Mouse (Mus musculus) spleen, adult 2 months (tissue): ENCODE measurements around the gene Tubd1. TPM values are rescaled to one million over a fixed set of nuclear protein-coding genes. Genes with fewer than 3 reads are reported as not detected.

Experiments used
- DNase-seq, 2 experiments: peaks; one replicate each; pipeline versions ENCODE4 v3.0.0 to v3.0.0-alpha.2; 2012 to 2021; ENCODE audit warnings: low spot score in 2 of 2, low read depth in 1 of 2
- H3K27ac ChIP-seq: fragments of 200-500 bp; 2 replicates; pipeline ENCODE4 v1.5.1; 2012; ENCODE audit warnings: low read length, inconsistent platforms; ENCODE audit not compliant: insufficient read depth
- H3K27me3 ChIP-seq: fragments of 200-500 bp; 2 replicates; pipeline ENCODE4 v1.6.1; 2012; ENCODE audit warnings: mild to moderate bottlenecking, moderate library complexity, low read length, inconsistent platforms; ENCODE audit not compliant: control insufficient read depth, insufficient read depth
- H3K36me3 ChIP-seq: fragments of 200-500 bp; 2 replicates; pipeline ENCODE4 v1.6.1; 2012; ENCODE audit warnings: mild to moderate bottlenecking, low read length, inconsistent platforms; ENCODE audit not compliant: control insufficient read depth, insufficient read depth
- H3K4me1 ChIP-seq: fragments of 200-500 bp; 2 replicates; pipeline ENCODE4 v1.6.1; 2011; ENCODE audit warnings: inconsistent platforms; ENCODE audit not compliant: control insufficient read depth, insufficient read depth, insufficient read length
- H3K4me3 ChIP-seq: fragments of 200-500 bp; 2 replicates; pipeline ENCODE4 v1.5.1; 2011; ENCODE audit warnings: mild to moderate bottlenecking, inconsistent platforms; ENCODE audit not compliant: insufficient read depth, insufficient read length; ENCODE audit errors: extremely low read depth
- CTCF ChIP-seq: fragments of 200-500 bp; IDR thresholded peaks from 2 replicates; pipeline ENCODE4 v1.5.1; 2011; ENCODE audit warnings: mild to moderate bottlenecking, inconsistent platforms; ENCODE audit not compliant: insufficient read depth, insufficient read length, insufficient replicate concordance; ENCODE audit errors: extremely low read depth
- POLR2A ChIP-seq: fragments of 200-500 bp; IDR thresholded peaks from 2 replicates; pipeline ENCODE4 v1.6.1; 2011; ENCODE audit warnings: low read depth, low read length, inconsistent platforms
- WGBS: fragments of 180-500 bp; shearing (Covaris S2); methylation state at CpG from one replicate; pipeline ENCODE4 v1.1.7; 2018; 5-methylcytosine and 5-hydroxymethylcytosine counted together
- polyA plus RNA-seq: library from polyadenylated mRNA; depleted of rRNA; stranded (reverse); fragments of >200 nt; gene quantifications from 2 replicates; pipeline ENCODE4 v1.2.3, GENCODE M21; 2012

Tubd1 gene
- polyA plus RNA-seq, 1 experiment, result 2.2 TPM

DNA sequence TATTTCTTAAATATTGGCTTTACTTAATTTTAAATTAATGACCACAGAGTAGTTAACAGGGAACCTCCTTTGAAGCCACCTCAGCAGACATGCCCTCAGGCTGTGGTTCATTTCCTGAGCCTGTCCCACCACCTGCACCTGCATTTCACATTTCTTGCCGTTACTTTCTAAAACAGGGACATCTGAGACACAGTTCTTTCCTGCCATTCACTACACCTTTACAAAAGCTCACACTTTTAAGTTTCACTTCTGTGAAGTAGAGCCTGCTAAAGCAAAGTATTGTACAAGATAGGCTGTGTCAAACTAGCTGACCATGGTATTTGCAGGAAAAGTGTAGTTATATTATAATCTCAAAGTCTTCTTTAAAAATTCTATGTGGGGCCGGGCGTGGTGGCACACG lies 6.0 kb upstream of the Tubd1 start:
- Histone ChIP-seq H3K27me3 (no peaks in the 10 kb centered on the region), H3K27ac (no peak overlapping the region), H3K4me3 (no peak overlapping the region), H3K4me1 (peaks cover 3% of the 10 kb centered on the region), H3K36me3 (peaks cover under 1% of the 10 kb centered on the region; the same call in 1 of the 2 replicates)
- no peak for DNase-seq
- 60% methylated on average over 4 of the region's 4 CpGs for WGBS
- TF ChIP-seq POLR2A, result no peak
- no peak for TF ChIP-seq CTCF

DNA sequence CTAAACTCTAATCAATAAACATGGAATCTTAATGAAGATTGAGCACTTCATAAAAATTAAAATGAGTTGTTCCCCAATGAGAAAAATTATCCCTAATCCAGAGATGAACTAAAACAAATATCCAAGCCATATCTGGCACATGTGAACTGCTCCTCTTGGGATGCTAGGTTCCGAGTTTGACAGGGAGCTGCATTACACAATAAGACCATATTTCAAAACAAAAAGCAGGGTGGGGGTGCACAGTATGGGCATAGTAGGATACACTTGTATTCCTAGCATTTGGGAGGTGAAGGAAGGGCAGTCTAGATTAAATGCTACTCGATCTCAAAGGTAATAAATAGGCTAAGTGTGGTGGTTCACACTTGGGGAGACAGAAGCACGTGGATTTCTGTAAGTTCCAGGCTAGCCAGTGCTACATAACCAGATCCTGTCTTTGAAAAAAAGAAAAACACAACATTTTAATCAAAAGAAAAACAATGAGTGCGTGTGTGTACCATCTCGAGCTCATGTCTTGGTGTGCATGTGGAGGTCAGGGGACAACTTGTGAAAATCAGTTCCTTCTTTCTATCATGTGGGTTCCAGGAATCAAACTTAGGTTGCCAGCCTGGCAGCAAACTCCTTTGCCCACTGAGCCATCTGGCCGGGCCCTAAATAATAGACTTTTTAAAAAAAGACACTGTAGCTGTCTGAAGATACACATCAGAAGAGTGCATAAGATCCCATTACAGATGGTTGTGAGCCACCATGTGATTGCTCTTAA lies 4.9 kb upstream of the Tubd1 start:
- Histone ChIP-seq H3K4me1 (peaks cover 3% of the 10 kb centered on the region), H3K27me3 (no peaks in the 10 kb centered on the region), H3K4me3 (no peak overlapping the region), H3K27ac (no peak overlapping the region), H3K36me3 (no peaks in the 10 kb centered on the region; the same call in 1 of the 2 replicates)
- TF ChIP-seq CTCF (no peak), POLR2A (no peak)
- WGBS, result 82% methylated on average over 6 of the region's 6 CpGs
- DNase-seq, result no peak

DNA sequence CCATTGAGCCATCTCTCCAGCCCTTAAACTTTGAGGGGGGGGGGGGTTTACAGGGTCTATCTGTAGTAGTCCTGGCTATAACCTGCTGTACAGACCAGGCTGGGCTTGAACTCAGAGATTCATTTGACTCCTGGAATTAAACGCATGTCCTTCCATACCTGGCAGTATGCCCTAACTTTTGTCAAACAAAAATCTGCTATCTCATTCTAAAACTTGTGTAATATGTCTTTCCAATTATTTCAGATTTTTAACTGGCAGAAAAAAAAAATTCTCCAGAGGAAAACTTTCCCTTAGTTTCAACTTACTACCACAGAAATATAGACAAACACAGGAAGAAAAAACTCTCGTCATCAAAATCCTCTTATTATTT lies 4.3 kb upstream of the Tubd1 start:
- 79% methylated on average over 2 of the region's 2 CpGs for WGBS
- H3K27ac ChIP-seq, result no peak overlapping the region
- TF ChIP-seq CTCF (no peak), POLR2A (no peak)
- H3K27me3 ChIP-seq, result no peaks in the 10 kb centered on the region
- H3K36me3 ChIP-seq, result no peaks in the 10 kb centered on the region; the same call in 1 of the 2 replicates
- DNase-seq, result no peak
- peaks cover 3% of the 10 kb centered on the region for H3K4me1 ChIP-seq
- no peak overlapping the region for H3K4me3 ChIP-seq

DNA sequence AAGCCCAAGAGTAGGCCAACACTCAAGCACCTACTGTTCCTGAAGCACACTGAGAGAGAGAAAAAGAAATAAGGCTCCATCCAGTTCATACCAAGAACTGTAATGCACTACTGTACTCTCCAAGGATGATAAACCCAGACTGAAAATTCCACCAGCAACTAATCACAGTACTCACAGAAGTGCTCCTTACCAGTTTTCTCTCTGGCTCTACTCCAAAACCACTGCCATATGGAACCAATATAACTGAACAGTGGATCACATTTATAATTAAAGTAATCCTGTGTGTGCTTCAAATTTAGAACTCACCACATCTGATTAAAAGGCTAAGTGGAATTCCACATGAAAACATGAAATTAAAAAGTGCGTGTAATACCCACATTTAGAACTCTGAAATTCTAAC lies 1.9 kb upstream of the Tubd1 start:
- DNase-seq, result no peak
- WGBS, result 86% methylated on average over 1 of the region's 1 CpGs
- no peak overlapping the region for H3K27ac ChIP-seq
- H3K4me3 ChIP-seq, result no peak overlapping the region; the same call in 1 of the 2 replicates
- H3K36me3 ChIP-seq, result no peaks in the 10 kb centered on the region; the same call in 1 of the 2 replicates
- no peak for TF ChIP-seq POLR2A
- no peak for TF ChIP-seq CTCF
- peaks cover 5% of the 10 kb centered on the region for H3K4me1 ChIP-seq
- no peaks in the 10 kb centered on the region for H3K27me3 ChIP-seq

DNA sequence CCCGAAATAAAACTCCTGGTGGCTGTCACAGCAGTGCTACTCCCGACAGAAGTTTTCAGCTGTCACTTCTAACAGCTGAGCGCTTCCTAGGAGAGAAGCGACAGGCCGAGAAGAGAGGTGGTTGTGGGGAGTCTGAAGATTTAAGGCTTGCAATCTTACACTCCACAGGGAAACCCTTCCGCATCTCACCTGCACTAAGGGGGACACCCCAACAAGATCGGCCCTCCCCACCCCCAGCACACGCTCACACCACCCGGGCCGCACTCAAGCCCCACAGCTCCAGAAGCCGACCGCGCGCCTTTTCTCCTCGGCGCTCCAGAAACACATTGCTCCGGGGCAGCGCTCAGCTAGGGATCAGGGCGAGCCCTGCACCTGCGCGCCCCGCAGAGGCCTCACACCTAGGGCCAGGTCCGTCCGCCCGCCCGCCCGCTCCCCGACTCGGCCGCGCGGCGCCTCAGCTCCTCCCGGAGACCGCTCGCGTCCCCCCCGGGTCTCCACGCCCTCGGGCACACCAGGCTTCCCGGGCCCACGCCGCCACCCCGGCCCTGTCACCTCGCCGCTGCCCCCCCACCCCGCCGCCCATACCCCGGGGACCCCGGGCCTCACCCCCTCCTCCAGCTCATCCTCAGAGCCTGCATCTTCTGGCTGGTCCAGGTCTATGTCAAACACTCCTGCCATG lies 692 bp upstream of the Tubd1 start:
- H3K4me1 ChIP-seq, result peaks cover 3% of the 10 kb centered on the region
- peaks cover under 1% of the 10 kb centered on the region; the same call in 1 of the 2 replicates for H3K36me3 ChIP-seq
- peak in 1 of 2 experiments; percentile 32 for DNase-seq
- no peak for TF ChIP-seq POLR2A
- no peak for TF ChIP-seq CTCF
- peak overlapping the region; percentile 87 for H3K4me3 ChIP-seq
- H3K27ac ChIP-seq, result peak overlapping the region; percentile 78
- under 1% methylated on average over 50 of the region's 50 CpGs for WGBS
- no peaks in the 10 kb centered on the region for H3K27me3 ChIP-seq

DNA sequence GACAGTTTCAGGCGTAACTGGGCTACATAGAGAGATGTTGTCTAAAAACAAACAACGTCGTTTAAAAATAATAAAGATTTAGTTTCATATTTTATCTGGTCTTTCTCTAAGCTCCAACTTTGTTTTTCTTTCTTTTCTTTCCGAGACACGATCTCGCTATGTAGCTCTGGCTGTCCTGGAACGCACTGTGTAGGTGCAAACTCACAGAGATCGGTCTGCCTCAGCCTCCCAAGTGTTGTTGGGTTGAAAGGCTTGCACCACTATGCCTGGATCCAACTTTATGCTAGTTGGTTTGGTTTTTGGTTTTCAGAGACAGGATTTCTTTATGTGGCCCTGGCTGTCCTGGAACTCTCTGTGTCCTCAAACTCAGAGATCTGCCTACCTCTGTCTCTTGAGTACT lies 765 bp downstream of the Tubd1 start:
- Histone ChIP-seq H3K27ac (no peak overlapping the region), H3K4me3 (peak overlapping the region; percentile 81), H3K27me3 (no peaks in the 10 kb centered on the region), H3K4me1 (peaks cover 3% of the 10 kb centered on the region), H3K36me3 (peaks cover 2% of the 10 kb centered on the region; the same call in 1 of the 2 replicates)
- no peak for TF ChIP-seq CTCF
- TF ChIP-seq POLR2A, result no peak
- DNase-seq, result no peak
- WGBS, result 70% methylated on average over 8 of the region's 8 CpGs

DNA sequence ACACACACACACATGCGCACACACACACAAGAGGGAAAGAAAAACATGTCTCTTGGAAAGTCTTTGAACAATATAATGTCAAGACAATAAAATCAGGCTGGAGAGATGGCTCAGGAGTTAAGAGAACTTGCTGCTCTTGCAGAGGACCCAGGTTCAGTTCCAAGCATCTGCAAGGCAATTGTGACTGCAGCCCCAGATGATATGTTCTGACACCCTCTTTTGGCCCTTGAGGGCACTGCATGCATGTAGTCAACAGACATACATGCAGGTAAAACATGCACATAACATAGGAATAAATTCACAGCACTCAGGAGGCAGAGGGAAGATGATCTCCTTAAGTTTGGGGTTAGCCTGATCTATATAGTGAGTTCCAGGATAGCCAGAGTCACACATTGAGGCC lies 2.6 kb downstream of the Tubd1 start:
- no peak for TF ChIP-seq CTCF
- no peak for TF ChIP-seq POLR2A
- no peaks in the 10 kb centered on the region for H3K27me3 ChIP-seq
- WGBS, result 100% methylated on average over 1 of the region's 1 CpGs
- peak in 1 of 2 experiments; percentile 19 for DNase-seq
- no peak overlapping the region for H3K27ac ChIP-seq
- peaks cover 3% of the 10 kb centered on the region for H3K4me1 ChIP-seq
- H3K36me3 ChIP-seq, result peaks cover 3% of the 10 kb centered on the region
- no peak overlapping the region for H3K4me3 ChIP-seq
